Mouse (Mus musculus): ENCODE results near the gene Cyb5r2.

The Cyb5r2 gene

GRCm38 (mm10) chr7:107722536-107722935 is 35.3 kb downstream of the Cyb5r2 start:
- no peak for DNase-seq (ENCODE audit: low read depth, low spot score)

GRCm38 (mm10) chr7:107720771-107721170 is 37.1 kb downstream of the Cyb5r2 start:
- DNase-seq (ENCODE audit: low read depth, low spot score), result no peak

GRCm38 (mm10) chr7:107714067-107714466 is 43.8 kb downstream of the Cyb5r2 start:
- no peak for DNase-seq (ENCODE audit: low read depth, low spot score)

- no peak for DNase-seq (ENCODE audit: low read depth, low spot score)
Measured at GRCm38 (mm10) chr7:107712743-107713142, 45.1 kb downstream of the Cyb5r2 start.

- peak; percentile 86 for DNase-seq (ENCODE audit: low read depth, low spot score)
Measured at GRCm38 (mm10) chr7:107708491-107709112, 49.2 kb downstream of the Cyb5r2 start.

DNA sequence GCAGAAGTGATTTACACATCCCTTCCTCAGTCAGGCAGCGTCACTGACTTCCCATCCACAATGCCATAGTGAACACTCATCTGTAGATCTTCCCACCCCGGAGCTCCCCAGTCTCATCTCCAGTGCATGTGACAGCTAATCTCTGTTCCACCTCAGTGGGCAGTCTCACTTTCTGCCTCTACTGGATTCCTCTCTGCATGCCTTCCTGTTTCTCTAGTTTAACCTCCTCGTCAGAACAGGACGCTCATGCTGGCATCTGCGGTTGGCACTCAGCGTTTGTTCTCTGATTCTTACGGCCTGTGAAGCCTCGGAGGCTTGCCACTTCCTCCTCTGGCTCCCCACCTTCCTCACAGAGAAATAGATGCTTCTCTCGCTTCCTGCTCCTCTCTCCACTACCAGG is 50.2 kb downstream of the Cyb5r2 start:
- no peak for DNase-seq (ENCODE audit: low read depth, low spot score)

- peak; percentile 5 for DNase-seq (ENCODE audit: low read depth, low spot score)
Measured at GRCm38 (mm10) chr7:107705941-107706340, 51.9 kb downstream of the Cyb5r2 start.

DNA sequence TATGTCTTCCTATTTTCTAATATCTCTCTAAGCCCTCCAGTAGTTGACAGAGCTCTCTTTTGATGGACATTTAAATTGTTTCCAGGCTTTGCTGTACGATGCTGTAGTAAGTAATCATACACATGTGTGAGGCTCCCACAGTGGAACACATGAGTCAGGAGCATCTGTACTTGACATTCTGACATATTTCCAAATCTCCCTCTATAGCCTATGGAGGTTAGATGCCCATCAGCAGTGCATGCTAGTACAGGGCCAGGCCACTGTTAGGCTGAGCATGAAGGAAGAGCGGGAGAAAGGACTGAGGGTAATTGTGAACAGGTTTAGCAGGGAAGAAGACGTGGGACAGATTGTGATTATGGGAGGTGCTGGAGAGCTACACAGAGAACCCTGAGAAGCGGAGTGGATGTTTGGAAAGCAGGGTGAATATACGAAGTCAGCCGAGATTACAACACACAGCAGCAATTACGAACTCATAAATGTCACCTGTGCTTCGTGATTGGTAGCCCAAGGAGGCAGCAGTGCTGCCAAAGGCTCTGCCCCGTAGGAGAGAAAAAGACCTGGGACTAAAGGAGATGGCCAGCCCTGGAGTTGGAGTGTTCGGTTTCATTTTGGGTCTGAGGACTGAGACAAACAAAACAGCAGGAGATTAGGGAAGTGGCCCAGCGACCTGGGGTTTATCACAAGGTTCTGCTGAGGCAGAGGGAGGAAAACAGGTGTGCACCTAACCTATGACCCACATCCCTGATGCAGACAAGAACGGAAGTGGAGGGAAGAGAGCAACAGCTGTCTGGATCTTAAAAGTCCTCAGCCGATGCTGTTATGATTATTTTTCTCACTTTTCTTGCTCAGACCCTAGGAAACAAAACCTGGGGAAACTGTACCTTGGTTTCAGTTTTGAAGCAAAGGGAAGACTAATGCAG is 55.1 kb downstream of the Cyb5r2 start:
- no peak for DNase-seq (ENCODE audit: low read depth, low spot score)

DNA sequence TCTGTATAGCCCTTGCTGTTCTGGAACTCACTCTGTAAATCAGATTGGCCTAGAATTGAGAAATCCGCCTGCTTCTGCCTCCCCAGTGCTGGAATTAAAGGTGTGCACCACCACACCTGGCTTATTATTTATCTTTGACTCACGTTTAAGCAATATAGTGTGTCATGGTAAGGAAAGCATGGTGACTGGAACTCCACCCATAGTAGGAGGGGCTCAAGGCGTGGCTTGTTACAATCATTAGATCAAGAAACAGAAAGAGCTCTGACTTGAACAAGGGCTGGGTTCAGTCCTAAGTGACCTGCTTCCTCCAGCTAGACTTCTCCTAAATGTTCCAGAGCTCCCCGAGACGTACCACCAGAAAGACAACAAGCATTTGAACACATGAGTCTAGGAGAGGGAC is 57.2 kb downstream of the Cyb5r2 start:
- no peak for DNase-seq (ENCODE audit: low read depth, low spot score)

DNA sequence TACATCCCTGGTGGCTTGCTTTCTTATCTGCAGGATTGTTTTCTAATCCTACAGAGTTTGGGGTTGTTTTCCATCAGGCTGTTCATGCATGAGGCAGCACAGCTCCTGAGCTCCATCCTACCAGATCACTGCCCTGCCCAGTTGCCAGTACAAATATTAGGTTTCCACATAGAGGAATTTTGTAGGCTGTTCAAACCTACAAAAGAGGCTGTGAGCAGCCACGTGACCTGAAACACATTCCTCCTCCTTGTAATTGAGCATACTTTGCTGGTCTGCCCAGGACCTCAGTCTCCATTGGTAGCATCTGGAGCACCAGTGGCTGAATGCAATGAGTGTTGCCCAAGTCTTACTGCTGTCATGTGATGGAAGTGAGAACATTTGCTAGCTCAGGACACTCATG is 57.9 kb downstream of the Cyb5r2 start:
- no peak for DNase-seq (ENCODE audit: low read depth, low spot score)

Measured in ES-CJ7 (cell line).